Mouse (Mus musculus) CH12.LX (cell line): ENCODE measurements at regions not wholly inside any gene's neighbourhood (a gene's known extent, or its start where the extent isn't known, plus 50 kb on each side); places are given as distances from the start of the nearest gene placed in this dataset.

Experiments
- DNase-seq: peaks from one replicate; pipeline ENCODE4 v3.0.0-alpha.2; 2013; ENCODE audit errors: extremely low read depth
- H3K27ac ChIP-seq: 2 replicates; pipeline ENCODE4 v1.5.1; 2012; ENCODE audit warnings: low read depth, mild to moderate bottlenecking, control low read depth, moderate library complexity; ENCODE audit not compliant: insufficient read depth
- H3K27me3 ChIP-seq: replicated peaks from 2 replicates; pipeline ENCODE3; 2012; ENCODE audit warnings: inconsistent platforms
- H3K36me3 ChIP-seq, 2 experiments: replicated peaks in 1 of 2; 2 replicates each; pipeline versions ENCODE3 to v1.6.1; 2012; ENCODE audit warnings: inconsistent platforms in 1 of 2, low read length in 1 of 2, mild to moderate bottlenecking in 1 of 2, mixed read lengths in 1 of 2, moderate library complexity in 1 of 2; ENCODE audit not compliant: control insufficient read depth in 1 of 2, insufficient read depth in 1 of 2
- H3K4me1 ChIP-seq, 2 experiments: 2 replicates each; pipeline ENCODE4 v1.6.1; 2012; ENCODE audit warnings: inconsistent platforms in 1 of 2, moderate library complexity in 1 of 2; ENCODE audit not compliant: insufficient read depth in 2 of 2, control insufficient read depth in 1 of 2
- H3K4me2 ChIP-seq: 2 replicates; pipeline ENCODE4 v1.6.1; 2012; ENCODE audit warnings: low read depth, mild to moderate bottlenecking, control low read depth; ENCODE audit not compliant: poor library complexity, insufficient read depth, severe bottlenecking
- H3K4me3 ChIP-seq, 3 experiments: fragments of 150-350 bp in 1 of 3; sonication (generic) in 1 of 3; replicated peaks in 1 of 3; 2 replicates each; pipeline versions ENCODE3 to v1.5.1; 2011 to 2012; ENCODE audit warnings: low read depth in 2 of 3, low read length in 2 of 3, mild to moderate bottlenecking in 2 of 3, moderate library complexity in 2 of 3, control low read depth in 1 of 3, improper control_type of control experiment in 1 of 3, inconsistent platforms in 1 of 3, mixed read lengths in 1 of 3; ENCODE audit not compliant: poor library complexity in 1 of 3
- H3K79me2 ChIP-seq: replicated peaks from 2 replicates; pipeline ENCODE4 v1.6.1; 2012; ENCODE audit warnings: mild to moderate bottlenecking, moderate library complexity; ENCODE audit not compliant: control insufficient read depth, poor library complexity, insufficient read depth, severe bottlenecking; ENCODE audit errors: extremely low read depth
- H3K9ac ChIP-seq: 2 replicates; pipeline ENCODE4 v1.6.1; 2012; ENCODE audit warnings: low read depth, mild to moderate bottlenecking, control low read depth, moderate library complexity; ENCODE audit not compliant: insufficient read depth
- H3K9me3 ChIP-seq: replicated peaks from 2 replicates; pipeline ENCODE3; 2012; ENCODE audit warnings: low read length, inconsistent platforms, mixed read lengths
- CHD1 ChIP-seq: IDR thresholded peaks from 2 replicates; pipeline ENCODE4 v1.6.1; 2012; ENCODE audit warnings: low read depth, low read length, improper control_type of control experiment, inconsistent platforms
- CHD2 ChIP-seq: IDR thresholded peaks from 2 replicates; pipeline ENCODE4 v1.6.1; 2011; ENCODE audit warnings: low read length, improper control_type of control experiment
- CTCF ChIP-seq, 2 experiments: IDR thresholded peaks in 1 of 2; conservative IDR thresholded peaks in 1 of 2; 2 replicates each; pipeline ENCODE4 v1.5.1; 2011 to 2012; ENCODE audit warnings: low read depth in 2 of 2, low read length in 2 of 2, improper control_type of control experiment in 1 of 2, inconsistent platforms in 1 of 2, mild to moderate bottlenecking in 1 of 2, moderate library complexity in 1 of 2
- E2F4 ChIP-seq: IDR thresholded peaks from 2 replicates; pipeline ENCODE4 v1.6.1; 2011; ENCODE audit warnings: low read depth, low read length, improper control_type of control experiment; ENCODE audit not compliant: insufficient replicate concordance
- EP300 ChIP-seq: IDR thresholded peaks from 2 replicates; pipeline ENCODE4 v1.6.1; 2011; ENCODE audit warnings: low read length, improper control_type of control experiment
- GABPA ChIP-seq: IDR thresholded peaks from 2 replicates; pipeline ENCODE4 v1.6.1; 2012; ENCODE audit warnings: low read depth, low read length, improper control_type of control experiment, inconsistent platforms; ENCODE audit not compliant: insufficient replicate concordance
- HCFC1 ChIP-seq: IDR thresholded peaks from 2 replicates; pipeline ENCODE4 v1.6.1; 2012; ENCODE audit warnings: low read depth, mild to moderate bottlenecking, inconsistent platforms, low read length, improper control_type of control experiment
- IRF4 ChIP-seq: IDR thresholded peaks from 2 replicates; pipeline ENCODE4 v1.6.1; 2014; ENCODE audit warnings: low read depth, mild to moderate bottlenecking, inconsistent platforms, low read length, improper control_type of control experiment
- JUN ChIP-seq: IDR thresholded peaks from 2 replicates; pipeline ENCODE4 v1.6.1; 2011; ENCODE audit warnings: low read depth, mild to moderate bottlenecking, low read length, improper control_type of control experiment, moderate library complexity; ENCODE audit not compliant: insufficient read depth
- KAT2A ChIP-seq: IDR thresholded peaks from 2 replicates; pipeline ENCODE4 v1.6.1; 2012; ENCODE audit warnings: low read length, improper control_type of control experiment, inconsistent platforms; ENCODE audit not compliant: insufficient replicate concordance
- MAX ChIP-seq: IDR thresholded peaks from 2 replicates; pipeline ENCODE4 v1.6.1; 2011; ENCODE audit warnings: low read length, improper control_type of control experiment
- MAZ ChIP-seq: IDR thresholded peaks from 2 replicates; pipeline ENCODE4 v1.6.1; 2012; ENCODE audit warnings: low read depth, mild to moderate bottlenecking, inconsistent platforms, low read length, improper control_type of control experiment, moderate library complexity
- MXI1 ChIP-seq: IDR thresholded peaks from 2 replicates; pipeline ENCODE4 v1.6.1; 2011; ENCODE audit warnings: mild to moderate bottlenecking, low read depth, low read length, improper control_type of control experiment
- MYC ChIP-seq: IDR thresholded peaks from 2 replicates; pipeline ENCODE4 v1.6.1; 2011; ENCODE audit warnings: low read depth, mild to moderate bottlenecking, improper control_type of control experiment, low read length
- POLR2A ChIP-seq: IDR thresholded peaks from 2 replicates; pipeline ENCODE4 v1.6.1; 2011; ENCODE audit warnings: low read depth, mild to moderate bottlenecking, improper control_type of control experiment, low read length
- POLR2AphosphoS2 ChIP-seq: IDR thresholded peaks from 2 replicates; pipeline ENCODE4 v1.6.1; 2011; ENCODE audit warnings: low read depth, low read length, improper control_type of control experiment
- RAD21 ChIP-seq: IDR thresholded peaks from 2 replicates; pipeline ENCODE4 v1.6.1; 2011; ENCODE audit warnings: low read depth, mild to moderate bottlenecking, low read length, improper control_type of control experiment, moderate library complexity
- RCOR1 ChIP-seq: conservative IDR thresholded peaks from 2 replicates; pipeline ENCODE4 v1.6.1; 2012; ENCODE audit warnings: low read depth, mild to moderate bottlenecking, inconsistent platforms, low read length, improper control_type of control experiment
- SIN3A ChIP-seq: IDR thresholded peaks from 2 replicates; pipeline ENCODE4 v1.6.1; 2012; ENCODE audit warnings: low read length, improper control_type of control experiment, inconsistent platforms
- SMC3 ChIP-seq: IDR thresholded peaks from 2 replicates; pipeline ENCODE4 v1.6.1; 2011; ENCODE audit warnings: low read depth, low read length, improper control_type of control experiment
- TBP ChIP-seq: conservative IDR thresholded peaks from 2 replicates; pipeline ENCODE4 v1.6.1; 2011; ENCODE audit warnings: low read depth, low read length, improper control_type of control experiment
- TCF12 ChIP-seq: IDR thresholded peaks from 2 replicates; pipeline ENCODE4 v1.6.1; 2014; ENCODE audit warnings: low read depth, mild to moderate bottlenecking, inconsistent platforms, low read length, improper control_type of control experiment
- USF1 ChIP-seq: IDR thresholded peaks from 2 replicates; pipeline ENCODE4 v1.6.1; 2014; ENCODE audit warnings: low read depth, mild to moderate bottlenecking, inconsistent platforms, low read length, improper control_type of control experiment
- ZC3H11A ChIP-seq: IDR thresholded peaks from 2 replicates; pipeline ENCODE4 v1.6.1; 2012; ENCODE audit warnings: low read depth, mild to moderate bottlenecking, inconsistent platforms, low read length, improper control_type of control experiment
- ZKSCAN1 ChIP-seq: IDR thresholded peaks from 2 replicates; pipeline ENCODE4 v1.6.1; 2012; ENCODE audit warnings: low read depth, inconsistent platforms, low read length, improper control_type of control experiment, borderline replicate concordance
- dilution Hi-C: fragments of 300-500 bp; cut with MboI; formaldehyde crosslinking; loops from 2 replicates; pipeline ENCODE4 v1.14.3; 2020; ENCODE audit warnings: low sequenced_read_pairs; ENCODE audit not compliant: extremely low pct_unique_long_range_greater_than_20kb, extremely low pct_ligation_motif_present
- in situ Hi-C: fragments of 300-500 bp; cut with MboI; formaldehyde crosslinking; loops from 3 replicates; pipeline ENCODE4 v1.14.3; 2019; ENCODE audit warnings: low sequenced_read_pairs, low pct_ligation_motif_present, low pct_unique_long_range_greater_than_20kb, mixed read lengths

- DNase-seq: no peak
- no peak overlapping the region for H3K27ac ChIP-seq
- H3K9ac ChIP-seq: no peak overlapping the region
- H3K27me3 ChIP-seq: no peaks in the 10 kb centered on the region
- no peak overlapping the region for H3K4me3 ChIP-seq
- in situ Hi-C loops (loop anchor here (10.0 to 25.0 kb wide), 2 partner anchors 553 to 795 kb away; partner anchors contain the start of gene Fut8), dilution Hi-C loops (no loop called here)
- peaks cover 5 to 18% of the 10 kb centered on the region in 2 experiments; a peak in 3 of 4 replicates for H3K4me1 ChIP-seq
- TF ChIP-seq CTCF (conservative IDR thresholded peaks at IDR 0.05 in 1 of 2, IDR thresholded peaks at IDR 0.05 in 1 of 2; ENCODE audit: low read depth in 2 of 2, low read length in 2 of 2): no peak
- TF ChIP-seq TBP: no peak
- TF ChIP-seq MAZ: no peak
- no peak for TF ChIP-seq TCF12
- no peak for TF ChIP-seq POLR2AphosphoS2
- no peak for TF ChIP-seq USF1
- no peak for TF ChIP-seq RCOR1
- no peak for TF ChIP-seq KAT2A
- TF ChIP-seq SIN3A: no peak
- TF ChIP-seq SMC3: no peak
- TF ChIP-seq ZC3H11A: no peak
- no peak for TF ChIP-seq EP300
- no peak for TF ChIP-seq POLR2A
- no peak for TF ChIP-seq E2F4
- TF ChIP-seq CHD1: no peak
- TF ChIP-seq CHD2: no peak
- no peaks in the 10 kb centered on the region for H3K9me3 ChIP-seq
- H3K36me3 ChIP-seq: no peaks in the 10 kb centered on the region
- no peak overlapping the region for H3K4me2 ChIP-seq
- no peaks in the 10 kb centered on the region for H3K79me2 ChIP-seq
Observed at GRCm38 (mm10) chr12:77789871-77790270, 404.2 kb upstream of the Gm6657 start.

DNA sequence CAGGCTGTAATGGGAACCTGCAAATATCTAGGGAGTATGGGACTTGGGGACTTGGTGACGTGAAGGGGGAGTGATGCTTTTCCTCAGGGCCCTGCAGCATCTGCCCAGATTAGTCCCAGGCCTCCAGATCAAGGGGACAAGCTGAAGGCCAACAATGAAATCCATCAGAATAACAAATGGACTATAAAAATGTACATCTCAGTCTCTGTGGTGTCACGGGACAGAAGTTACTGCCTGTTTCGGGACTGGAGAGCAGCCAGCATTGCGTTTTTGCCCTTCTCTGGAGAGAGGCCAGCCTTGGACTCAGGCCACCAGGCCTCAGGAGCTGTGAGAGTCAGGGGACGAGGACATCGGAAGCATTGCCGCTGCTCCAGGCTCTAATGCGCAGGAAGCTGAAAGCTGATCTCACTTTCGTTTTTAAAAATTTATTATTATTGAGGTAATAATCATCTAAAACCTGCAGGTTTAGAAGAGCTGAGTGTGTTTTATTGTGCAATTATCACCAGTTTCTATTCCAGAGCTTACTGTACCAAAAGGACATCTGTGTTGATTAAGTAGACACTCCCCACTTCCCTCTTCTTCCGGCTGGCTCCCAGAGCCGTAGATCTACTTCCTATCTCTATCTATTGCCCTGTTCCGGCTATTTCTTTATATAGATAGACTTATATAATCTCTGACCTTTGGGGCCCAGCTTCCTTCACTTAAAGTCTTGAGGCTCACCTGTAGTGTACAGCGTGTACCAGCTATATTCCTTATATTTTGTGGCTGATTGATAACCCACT lies 403.0 kb upstream of the Gm6657 start:
- in situ Hi-C loops: loop anchor here (25.0 kb wide), 1 partner anchor 554 kb away; the partner anchor contains the start of gene Fut8
- no peak overlapping the region for H3K4me2 ChIP-seq
- no peaks in the 10 kb centered on the region for H3K36me3 ChIP-seq
- peaks cover 5 to 20% of the 10 kb centered on the region in 2 experiments; a peak in 3 of 4 replicates for H3K4me1 ChIP-seq
- H3K79me2 ChIP-seq: no peaks in the 10 kb centered on the region
- DNase-seq: no peak
- TF ChIP-seq TCF12 (no peak), POLR2AphosphoS2 (no peak), ZKSCAN1 (no peak), USF1 (no peak), MAZ (no peak), JUN (no peak), IRF4 (no peak), TBP (no peak), MAX (no peak), MXI1 (no peak), CTCF (conservative IDR thresholded peaks at IDR 0.05 in 1 of 2, IDR thresholded peaks at IDR 0.05 in 1 of 2; ENCODE audit: low read depth in 2 of 2, low read length in 2 of 2) (no peak), RCOR1 (no peak), GABPA (no peak), EP300 (no peak), RAD21 (no peak), HCFC1 (no peak), MYC (no peak), E2F4 (no peak)
- no peak overlapping the region for H3K9ac ChIP-seq
- H3K27me3 ChIP-seq: no peaks in the 10 kb centered on the region
- no peak overlapping the region for H3K27ac ChIP-seq
- no peak overlapping the region for H3K4me3 ChIP-seq
- dilution Hi-C loops: no loop called here
- H3K9me3 ChIP-seq: no peaks in the 10 kb centered on the region
